Mouse (Mus musculus) right cerebral cortex, adult 18-20 months (tissue): ENCODE measurements around the gene Vps37d.
"Not testable (repeated sequence)": the region's sequence is repeated elsewhere in the genome, so short reads cannot be mapped to it uniquely, and the experiment has no call there.

ENCODE experiments used
- DNase-seq: peaks from one replicate; pipeline ENCODE4 v3.0.0; 2022; ENCODE audit warnings: mixed read lengths

Gene Vps37d

GRCm38 (mm10) chr5:135073349-135074150 lies 4.5 kb downstream of the Vps37d start:
- DNase-seq = no peak

- no peak for DNase-seq
These were observed 5.3 kb downstream of the Vps37d start for GRCm38 (mm10) chr5:135072720-135073119.

GRCm38 (mm10) chr5:135072061-135072460 lies 6.0 kb downstream of the Vps37d start:
- no peak for DNase-seq

- no peak for DNase-seq
These were observed 7.6 kb downstream of the Vps37d start for GRCm38 (mm10) chr5:135070448-135070847.

GRCm38 (mm10) chr5:135066008-135066407 lies 12.1 kb downstream of the Vps37d start:
- no peak for DNase-seq

GRCm38 (mm10) chr5:135064909-135065446 lies 13.1 kb downstream of the Vps37d start, which contains the start of gene Bud23:
Bud23 (minus strand) TSS chr5:135064959.
- not testable (repeated sequence) for DNase-seq

GRCm38 (mm10) chr5:135064382-135064766 lies 13.7 kb downstream of the Vps37d start:
- no peak for DNase-seq

- DNase-seq = peak; percentile 98
These were observed 14.3 kb downstream of the Vps37d start, which contains the start of gene Dnajc30 for GRCm38 (mm10) chr5:135063629-135064381. Dnajc30 (plus strand) TSS chr5:135064202.

GRCm38 (mm10) chr5:135053356-135053755 lies 24.7 kb downstream of the Vps37d start:
- no peak for DNase-seq

- DNase-seq = not testable (repeated sequence)
These were observed 28.8 kb downstream of the Vps37d start for GRCm38 (mm10) chr5:135049268-135049667.

- DNase-seq = no peak
These were observed 29.5 kb downstream of the Vps37d start for GRCm38 (mm10) chr5:135048539-135048938.

GRCm38 (mm10) chr5:135044575-135044974 lies 33.5 kb downstream of the Vps37d start:
- peak; percentile 61 for DNase-seq

- no peak for DNase-seq
These were observed 35.8 kb downstream of the Vps37d start for GRCm38 (mm10) chr5:135042105-135042788.

- DNase-seq = peak; percentile 74
These were observed 37.3 kb downstream of the Vps37d start for GRCm38 (mm10) chr5:135040777-135041176.

GRCm38 (mm10) chr5:135040059-135040458 lies 38.0 kb downstream of the Vps37d start:
- peak; percentile 63 for DNase-seq

- DNase-seq = peak; percentile 51
These were observed 38.5 kb downstream of the Vps37d start for GRCm38 (mm10) chr5:135039541-135039940.

- no peak for DNase-seq
These were observed 40.1 kb downstream of the Vps37d start for GRCm38 (mm10) chr5:135037946-135038345.

GRCm38 (mm10) chr5:135035608-135036359 lies 42.3 kb downstream of the Vps37d start:
- peak; percentile 89 for DNase-seq

GRCm38 (mm10) chr5:135034593-135034992 lies 43.5 kb downstream of the Vps37d start:
- DNase-seq = no peak

GRCm38 (mm10) chr5:135032581-135032980 lies 45.5 kb downstream of the Vps37d start:
- no peak for DNase-seq

GRCm38 (mm10) chr5:135029007-135029854 lies 48.8 kb downstream of the Vps37d start:
- DNase-seq = peak; percentile 89
